Mouse (Mus musculus): ENCODE measurements at regions not wholly inside any gene's neighbourhood (a gene's known extent, or its start where the extent isn't known, plus 50 kb on each side); places are given as distances from the start of the nearest gene placed in this dataset.

GRCm38 (mm10) chr10:66941974-66942373 lies 154.0 kb upstream of the Jmjd1c start:
- no peak overlapping the region for H3K9ac ChIP-seq (ENCODE audit: low read length)
- H3K9me3 ChIP-seq (ENCODE audit: control insufficient read depth, low read length), result no peaks in the 10 kb centered on the region
- H3K27me3 ChIP-seq (ENCODE audit: control insufficient read depth, insufficient read depth, low read length), result no peaks in the 10 kb centered on the region
- no peak overlapping the region for H3K4me2 ChIP-seq (ENCODE audit: low read depth)
- no peak for DNase-seq (ENCODE audit: low spot score)
- ATAC-seq (ENCODE audit: insufficient read depth, low FRiP score, low TSS enrichment), result no peak
- H3K4me3 ChIP-seq (ENCODE audit: low read depth, low read length), result no peak overlapping the region
- no peak overlapping the region for H3K27ac ChIP-seq (ENCODE audit: low read depth, low read length)
- H3K36me3 ChIP-seq (ENCODE audit: control insufficient read depth, insufficient read depth, low read length), result no peaks in the 10 kb centered on the region
- no peaks in the 10 kb centered on the region for H3K4me1 ChIP-seq (ENCODE audit: control insufficient read depth, insufficient read depth, low read length)
- 94% methylated on average over 3 of the region's 3 CpGs for WGBS

- no peak overlapping the region for H3K9ac ChIP-seq (ENCODE audit: low read length)
- H3K4me1 ChIP-seq (ENCODE audit: control insufficient read depth, insufficient read depth, low read length), result no peaks in the 10 kb centered on the region
- H3K4me2 ChIP-seq (ENCODE audit: low read depth), result no peak overlapping the region
- no peak overlapping the region for H3K27ac ChIP-seq (ENCODE audit: low read depth, low read length)
- no peak overlapping the region for H3K4me3 ChIP-seq (ENCODE audit: low read depth, low read length)
- 73% methylated on average over 5 of the region's 5 CpGs for WGBS
- H3K36me3 ChIP-seq (ENCODE audit: control insufficient read depth, insufficient read depth, low read length), result no peaks in the 10 kb centered on the region
- H3K9me3 ChIP-seq (ENCODE audit: control insufficient read depth, low read length), result no peaks in the 10 kb centered on the region
- H3K27me3 ChIP-seq (ENCODE audit: control insufficient read depth, insufficient read depth, low read length), result no peaks in the 10 kb centered on the region
- no peak for DNase-seq (ENCODE audit: low spot score)
- ATAC-seq (ENCODE audit: insufficient read depth, low FRiP score, low TSS enrichment), result no peak
Measured at GRCm38 (mm10) chr10:66943875-66944274, 152.1 kb upstream of the Jmjd1c start.

GRCm38 (mm10) chr10:66946161-66946560 lies 149.8 kb upstream of the Jmjd1c start:
- H3K4me2 ChIP-seq (ENCODE audit: low read depth), result no peak overlapping the region
- H3K9me3 ChIP-seq (ENCODE audit: control insufficient read depth, low read length), result no peaks in the 10 kb centered on the region
- no peaks in the 10 kb centered on the region for H3K4me1 ChIP-seq (ENCODE audit: control insufficient read depth, insufficient read depth, low read length)
- 80% methylated on average over 2 of the region's 2 CpGs for WGBS
- no peak overlapping the region for H3K27ac ChIP-seq (ENCODE audit: low read depth, low read length)
- no peak for DNase-seq (ENCODE audit: low spot score)
- no peaks in the 10 kb centered on the region for H3K36me3 ChIP-seq (ENCODE audit: control insufficient read depth, insufficient read depth, low read length)
- no peak overlapping the region for H3K4me3 ChIP-seq (ENCODE audit: low read depth, low read length)
- no peaks in the 10 kb centered on the region for H3K27me3 ChIP-seq (ENCODE audit: control insufficient read depth, insufficient read depth, low read length)
- ATAC-seq (ENCODE audit: insufficient read depth, low FRiP score, low TSS enrichment), result no peak
- no peak overlapping the region for H3K9ac ChIP-seq (ENCODE audit: low read length)

GRCm38 (mm10) chr10:66948329-66948728 lies 147.6 kb upstream of the Jmjd1c start:
- Histone ChIP-seq H3K36me3 (ENCODE audit: control insufficient read depth, insufficient read depth, low read length) (no peaks in the 10 kb centered on the region), H3K9me3 (ENCODE audit: control insufficient read depth, low read length) (no peaks in the 10 kb centered on the region), H3K9ac (ENCODE audit: low read length) (no peak overlapping the region), H3K4me1 (ENCODE audit: control insufficient read depth, insufficient read depth, low read length) (no peaks in the 10 kb centered on the region), H3K4me3 (ENCODE audit: low read depth, low read length) (no peak overlapping the region), H3K27me3 (ENCODE audit: control insufficient read depth, insufficient read depth, low read length) (no peaks in the 10 kb centered on the region), H3K4me2 (ENCODE audit: low read depth) (no peak overlapping the region), H3K27ac (ENCODE audit: low read depth, low read length) (no peak overlapping the region)
- no peak for ATAC-seq (ENCODE audit: insufficient read depth, low FRiP score, low TSS enrichment)
- 95% methylated on average over 2 of the region's 2 CpGs for WGBS
- no peak for DNase-seq (ENCODE audit: low spot score)

GRCm38 (mm10) chr10:66950441-66950840 lies 145.5 kb upstream of the Jmjd1c start:
- H3K27ac ChIP-seq (ENCODE audit: low read depth, low read length), result no peak overlapping the region
- no peak for DNase-seq (ENCODE audit: low spot score)
- H3K4me3 ChIP-seq (ENCODE audit: low read depth, low read length), result no peak overlapping the region
- no peaks in the 10 kb centered on the region for H3K9me3 ChIP-seq (ENCODE audit: control insufficient read depth, low read length)
- H3K9ac ChIP-seq (ENCODE audit: low read length), result no peak overlapping the region
- H3K36me3 ChIP-seq (ENCODE audit: control insufficient read depth, insufficient read depth, low read length), result no peaks in the 10 kb centered on the region
- H3K4me1 ChIP-seq (ENCODE audit: control insufficient read depth, insufficient read depth, low read length), result no peaks in the 10 kb centered on the region
- no peaks in the 10 kb centered on the region for H3K27me3 ChIP-seq (ENCODE audit: control insufficient read depth, insufficient read depth, low read length)
- no peak overlapping the region for H3K4me2 ChIP-seq (ENCODE audit: low read depth)
- 92% methylated on average over 4 of the region's 4 CpGs for WGBS
- no peak for ATAC-seq (ENCODE audit: insufficient read depth, low FRiP score, low TSS enrichment)

- no peak overlapping the region for H3K9ac ChIP-seq (ENCODE audit: low read length)
- DNase-seq (ENCODE audit: low spot score) (no peak), ATAC-seq (ENCODE audit: insufficient read depth, low FRiP score, low TSS enrichment) (no peak)
- no peak overlapping the region for H3K4me3 ChIP-seq (ENCODE audit: low read depth, low read length)
- no peaks in the 10 kb centered on the region for H3K4me1 ChIP-seq (ENCODE audit: control insufficient read depth, insufficient read depth, low read length)
- H3K27ac ChIP-seq (ENCODE audit: low read depth, low read length), result no peak overlapping the region
- WGBS, result 90% methylated on average over 8 of the region's 8 CpGs
- no peak overlapping the region for H3K4me2 ChIP-seq (ENCODE audit: low read depth)
- H3K9me3 ChIP-seq (ENCODE audit: control insufficient read depth, low read length), result no peaks in the 10 kb centered on the region
- no peaks in the 10 kb centered on the region for H3K27me3 ChIP-seq (ENCODE audit: control insufficient read depth, insufficient read depth, low read length)
- H3K36me3 ChIP-seq (ENCODE audit: control insufficient read depth, insufficient read depth, low read length), result no peaks in the 10 kb centered on the region
Measured at GRCm38 (mm10) chr10:66951231-66951822, 144.6 kb upstream of the Jmjd1c start.

GRCm38 (mm10) chr10:66951935-66952334 lies 144.0 kb upstream of the Jmjd1c start:
- Histone ChIP-seq H3K27ac (ENCODE audit: low read depth, low read length) (no peak overlapping the region), H3K4me3 (ENCODE audit: low read depth, low read length) (no peak overlapping the region), H3K4me2 (ENCODE audit: low read depth) (no peak overlapping the region), H3K27me3 (ENCODE audit: control insufficient read depth, insufficient read depth, low read length) (no peaks in the 10 kb centered on the region), H3K9me3 (ENCODE audit: control insufficient read depth, low read length) (no peaks in the 10 kb centered on the region), H3K36me3 (ENCODE audit: control insufficient read depth, insufficient read depth, low read length) (no peaks in the 10 kb centered on the region), H3K9ac (ENCODE audit: low read length) (no peak overlapping the region), H3K4me1 (ENCODE audit: control insufficient read depth, insufficient read depth, low read length) (no peaks in the 10 kb centered on the region)
- WGBS, result 82% methylated on average over 9 of the region's 9 CpGs
- DNase-seq (ENCODE audit: low spot score) (no peak), ATAC-seq (ENCODE audit: insufficient read depth, low FRiP score, low TSS enrichment) (no peak)

- Histone ChIP-seq H3K27me3 (ENCODE audit: control insufficient read depth, insufficient read depth, low read length) (no peaks in the 10 kb centered on the region), H3K4me1 (ENCODE audit: control insufficient read depth, insufficient read depth, low read length) (no peaks in the 10 kb centered on the region), H3K27ac (ENCODE audit: low read depth, low read length) (no peak overlapping the region), H3K4me3 (ENCODE audit: low read depth, low read length) (no peak overlapping the region), H3K4me2 (ENCODE audit: low read depth) (no peak overlapping the region), H3K9ac (ENCODE audit: low read length) (no peak overlapping the region), H3K36me3 (ENCODE audit: control insufficient read depth, insufficient read depth, low read length) (no peaks in the 10 kb centered on the region), H3K9me3 (ENCODE audit: control insufficient read depth, low read length) (no peaks in the 10 kb centered on the region)
- DNase-seq (ENCODE audit: low spot score) (no peak), ATAC-seq (ENCODE audit: insufficient read depth, low FRiP score, low TSS enrichment) (no peak)
- WGBS, result 88% methylated on average over 10 of the region's 10 CpGs
Measured at GRCm38 (mm10) chr10:66953248-66953975, 142.5 kb upstream of the Jmjd1c start.

GRCm38 (mm10) chr10:66953976-66954505 lies 141.9 kb upstream of the Jmjd1c start:
- DNase-seq (ENCODE audit: low spot score) (no peak), ATAC-seq (ENCODE audit: insufficient read depth, low FRiP score, low TSS enrichment) (no peak)
- no peak overlapping the region for H3K27ac ChIP-seq (ENCODE audit: low read depth, low read length)
- WGBS, result 75% methylated on average over 4 of the region's 4 CpGs
- no peak overlapping the region for H3K4me3 ChIP-seq (ENCODE audit: low read depth, low read length)
- no peak overlapping the region for H3K9ac ChIP-seq (ENCODE audit: low read length)
- H3K9me3 ChIP-seq (ENCODE audit: control insufficient read depth, low read length), result no peaks in the 10 kb centered on the region
- no peak overlapping the region for H3K4me2 ChIP-seq (ENCODE audit: low read depth)
- H3K27me3 ChIP-seq (ENCODE audit: control insufficient read depth, insufficient read depth, low read length), result no peaks in the 10 kb centered on the region
- no peaks in the 10 kb centered on the region for H3K4me1 ChIP-seq (ENCODE audit: control insufficient read depth, insufficient read depth, low read length)
- H3K36me3 ChIP-seq (ENCODE audit: control insufficient read depth, insufficient read depth, low read length), result no peaks in the 10 kb centered on the region
